Mouse (Mus musculus) left cerebral cortex, postnatal 14 days (tissue): ENCODE results near the gene Trim14. TPM values are rescaled to one million over a fixed set of nuclear protein-coding genes. Genes with fewer than 3 reads are reported as not detected.

Experiments used
- DNase-seq, 2 experiments: peaks; one replicate each; pipeline ENCODE4 v3.0.0; 2021 to 2022; ENCODE audit warnings: low spot score in 2 of 2, mixed read lengths in 1 of 2
- intact Hi-C: fragments of 180-260 bp; cut with DNase I; formaldehyde crosslinking; loops from one replicate; pipeline ENCODE4 v1.15.1; 2025
- total RNA-seq, 2 experiments: library from RNA; stranded (reverse); gene quantifications; 2 replicates each; pipeline ENCODE4 v1.2.3; 2021

Trim14 gene
- total RNA-seq, 2 experiments from 2014 or later, result 0.47 to 1.5 TPM

- DNase-seq, result peak; percentile 71 to 75
- intact Hi-C loops, result loop anchor here (2.0 kb wide), 1 partner anchor 63 kb away; the partner anchor contains the start of gene Trmo
Measured at GRCm38 (mm10) chr4:46451758-46452480, 84.0 kb downstream of the Trim14 start.

GRCm38 (mm10) chr4:46451240-46451757 lies 84.6 kb downstream of the Trim14 start:
- intact Hi-C loops, result loop anchor here (2.0 kb wide), 1 partner anchor 62 kb away; the partner anchor contains the start of gene Trmo
- DNase-seq, result peak; percentile 48 to 70

GRCm38 (mm10) chr4:46450519-46451131 lies 85.3 kb downstream of the Trim14 start, which contains the start of gene Anp32b:
TSS of gene Anp32b (plus strand) at chr4:46450902.
- intact Hi-C loops, result loop anchor here (2.0 kb wide), 1 partner anchor 62 kb away; the partner anchor contains the start of gene Trmo
- DNase-seq, result peak; percentile 92 to 94

- DNase-seq, result no peak
- intact Hi-C loops, result loop anchor here (2.0 kb wide), 1 partner anchor 61 kb away; the partner anchor contains the start of gene Trmo
Measured at GRCm38 (mm10) chr4:46450020-46450518, 85.9 kb downstream of the Trim14 start.

- DNase-seq, result peak in 1 of 2 experiments; percentile 34
- intact Hi-C loops, result no loop called here
Measured at GRCm38 (mm10) chr4:46448886-46449285, 87.1 kb downstream of the Trim14 start.

- intact Hi-C loops, result no loop called here
- no peak for DNase-seq
Measured at GRCm38 (mm10) chr4:46447461-46447860, 88.5 kb downstream of the Trim14 start.

- intact Hi-C loops, result no loop called here
- no peak for DNase-seq
Measured at GRCm38 (mm10) chr4:46445237-46445945, 90.5 kb downstream of the Trim14 start.

Other genes starting within 250 kb of the Trim14 start
- gene Foxe1, start 192.5 kb downstream of the Trim14 start, total RNA-seq, result not detected
- gene Trmo, start 146.7 kb downstream of the Trim14 start, total RNA-seq, result 1 to 10 TPM; 3.2 to 3.7 TPM
- not detected for gene Hemgn, start 122.6 kb downstream of the Trim14 start, total RNA-seq
- 10 to 100 TPM; 43.7 to 43.9 TPM for gene Anp32b, start 85.2 kb downstream of the Trim14 start, total RNA-seq
- 10 to 100 TPM; 20.8 to 24.5 TPM for gene Nans, start 46.9 kb downstream of the Trim14 start, total RNA-seq
- 10 to 100 TPM; 34.1 to 37.3 TPM for gene Coro2a, start 66.1 kb upstream of the Trim14 start, total RNA-seq
- 1 to 10 TPM; 2.7 to 2.9 TPM for gene Tbc1d2, start 114.1 kb upstream of the Trim14 start, total RNA-seq